Mouse (Mus musculus): ENCODE results near the gene Ccdc157.

DNA sequence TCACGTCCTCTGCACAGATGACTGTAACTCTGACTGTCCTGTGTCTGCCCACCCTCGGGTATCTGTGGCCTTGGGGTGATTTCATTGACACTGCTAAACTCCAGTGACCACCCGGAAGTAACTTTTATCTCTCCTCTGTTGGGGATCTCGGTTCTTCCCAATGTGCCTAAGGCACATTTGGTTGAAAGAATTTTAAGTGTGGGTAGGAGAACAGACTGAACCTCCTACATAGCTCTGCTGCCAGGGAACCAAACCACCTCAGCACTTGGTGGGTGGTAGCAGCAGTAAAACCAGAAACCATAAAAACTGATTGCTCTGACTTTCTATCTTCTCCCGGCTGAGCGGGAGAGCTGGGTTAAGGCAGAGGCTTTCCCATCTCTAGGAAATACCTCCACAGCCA, 54.6 kb downstream of the Ccdc157 start:
- TF ChIP-seq CTCF (IDR thresholded peaks at IDR 0.05; ENCODE audit: low read depth) (no peak), EP300 (IDR thresholded peaks at IDR 0.05; ENCODE audit: low read depth) (no peak)
